Mouse (Mus musculus): ENCODE results near the gene P2ry6. TPM values are rescaled to one million over a fixed set of nuclear protein-coding genes. Genes with fewer than 3 reads are reported as not detected.

Gene P2ry6
- polyA plus RNA-seq, 1 experiment from 2014 or later: 2.7 TPM

DNA sequence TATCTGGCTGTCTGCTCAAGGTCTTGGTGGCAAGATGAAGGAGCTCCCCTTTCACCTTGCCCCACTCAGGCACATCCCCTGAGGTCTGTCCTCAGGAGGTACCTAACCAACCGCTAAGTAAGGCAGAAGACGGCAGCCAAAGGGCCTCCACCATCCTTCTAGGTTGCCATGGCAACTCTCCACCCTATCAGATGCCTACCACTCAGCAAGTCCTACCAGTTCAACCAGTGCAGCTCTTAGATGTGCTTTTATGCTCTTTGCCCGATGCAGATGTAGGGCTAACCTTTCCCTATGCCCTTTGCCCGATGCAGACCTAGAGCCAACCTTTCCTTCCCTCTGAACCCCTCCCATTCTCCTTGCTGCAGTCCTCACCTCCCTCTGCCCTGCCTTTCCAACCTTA lies 30.7 kb upstream of the P2ry6 start:
- ATAC-seq: peak; percentile 70; the same call in 1 of the 2 replicates
- Histone ChIP-seq H3K4me3 (ENCODE audit: low read length) (no peak overlapping the region), H3K9ac (ENCODE audit: low read depth, low read length) (no peak overlapping the region), H3K4me1 (ENCODE audit: control insufficient read depth, insufficient read depth, low read depth, low read length) (no peaks in the 10 kb centered on the region; the same call in 1 of the 2 replicates), H3K4me2 (ENCODE audit: low read length) (no peak overlapping the region), H3K27me3 (replicated peaks; ENCODE audit: control insufficient read depth, insufficient read depth, low read length) (peaks cover 9% of the 10 kb centered on the region), H3K9me3 (ENCODE audit: control insufficient read depth, low read length) (no peaks in the 10 kb centered on the region), H3K27ac (ENCODE audit: low read depth, low read length) (no peak overlapping the region), H3K36me3 (ENCODE audit: control insufficient read depth, insufficient read depth, low read length) (no peaks in the 10 kb centered on the region)
- 53% methylated on average over 4 of the region's 4 CpGs for WGBS

DNA sequence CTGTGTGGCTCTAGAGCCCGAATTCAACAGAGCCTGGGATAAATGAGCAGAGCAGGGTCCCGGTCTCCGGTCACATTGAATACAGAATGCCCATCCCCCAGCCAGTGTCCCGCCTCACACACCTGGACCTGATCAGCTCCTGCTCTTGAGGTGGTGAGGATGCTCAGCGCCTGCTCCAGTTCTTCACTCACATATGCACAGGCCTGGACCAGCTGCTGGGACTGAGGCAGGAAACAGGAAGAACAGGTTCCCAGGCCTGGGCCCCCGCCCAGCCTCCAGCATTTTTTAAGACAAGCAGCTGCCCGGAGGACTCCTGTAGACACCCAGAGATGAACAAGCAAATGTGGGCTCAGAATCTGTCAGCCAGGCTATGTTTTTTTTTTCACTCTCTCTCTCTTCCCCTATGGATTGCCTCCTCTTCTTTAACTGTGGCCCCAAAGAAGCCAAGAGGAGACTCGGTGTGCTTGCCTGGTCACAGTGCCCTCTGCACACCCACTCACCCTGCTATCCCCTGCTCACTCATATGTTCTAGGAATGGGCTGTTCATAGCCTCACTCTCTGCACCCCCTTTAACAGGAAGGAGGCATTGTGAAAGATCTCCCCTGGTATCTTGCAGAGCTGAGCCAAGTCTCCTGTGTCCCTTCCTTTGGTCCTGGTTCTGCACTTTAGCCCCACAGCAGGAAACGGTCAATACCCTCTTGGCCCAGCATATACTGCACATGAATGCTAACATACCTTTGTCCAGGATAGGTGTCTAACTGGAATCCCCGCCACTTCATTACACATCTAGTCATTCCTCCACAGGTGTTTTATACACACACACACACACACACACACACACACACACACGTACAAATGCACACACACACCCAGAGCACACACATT lies 29.2 kb upstream of the P2ry6 start:
- no peaks in the 10 kb centered on the region for H3K9me3 ChIP-seq (ENCODE audit: control insufficient read depth, low read length)
- H3K36me3 ChIP-seq (ENCODE audit: control insufficient read depth, insufficient read depth, low read length): no peaks in the 10 kb centered on the region
- no peak overlapping the region for H3K4me3 ChIP-seq (ENCODE audit: low read length)
- no peak for ATAC-seq
- H3K9ac ChIP-seq (ENCODE audit: low read depth, low read length): no peak overlapping the region
- no peaks in the 10 kb centered on the region; the same call in 1 of the 2 replicates for H3K4me1 ChIP-seq (ENCODE audit: control insufficient read depth, insufficient read depth, low read depth, low read length)
- WGBS: 78% methylated on average over 11 of the region's 11 CpGs
- no peak overlapping the region for H3K4me2 ChIP-seq (ENCODE audit: low read length)
- H3K27me3 ChIP-seq (replicated peaks; ENCODE audit: control insufficient read depth, insufficient read depth, low read length): no peaks in the 10 kb centered on the region; the same call in 1 of the 2 replicates
- no peak overlapping the region for H3K27ac ChIP-seq (ENCODE audit: low read depth, low read length)

DNA sequence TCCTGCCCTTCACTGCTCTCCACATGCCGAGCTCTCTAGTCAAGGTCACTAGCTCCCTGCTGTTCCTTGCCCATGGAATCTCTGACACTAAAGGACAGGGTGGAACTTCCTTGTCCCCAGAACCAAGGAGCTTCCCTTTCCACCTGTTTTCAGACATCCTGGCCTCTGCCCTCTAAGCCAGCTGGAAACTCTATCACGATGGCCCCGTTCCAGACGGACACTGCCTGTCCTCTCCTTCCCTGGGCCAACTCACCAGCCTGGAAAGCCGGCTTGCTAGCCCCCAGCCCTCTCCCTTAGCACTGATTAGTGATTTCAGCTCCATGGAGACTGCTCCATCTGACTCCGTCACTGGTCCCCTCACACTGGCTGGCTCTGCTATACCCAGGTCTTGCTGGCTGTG lies 27.8 kb upstream of the P2ry6 start:
- no peak for ATAC-seq

DNA sequence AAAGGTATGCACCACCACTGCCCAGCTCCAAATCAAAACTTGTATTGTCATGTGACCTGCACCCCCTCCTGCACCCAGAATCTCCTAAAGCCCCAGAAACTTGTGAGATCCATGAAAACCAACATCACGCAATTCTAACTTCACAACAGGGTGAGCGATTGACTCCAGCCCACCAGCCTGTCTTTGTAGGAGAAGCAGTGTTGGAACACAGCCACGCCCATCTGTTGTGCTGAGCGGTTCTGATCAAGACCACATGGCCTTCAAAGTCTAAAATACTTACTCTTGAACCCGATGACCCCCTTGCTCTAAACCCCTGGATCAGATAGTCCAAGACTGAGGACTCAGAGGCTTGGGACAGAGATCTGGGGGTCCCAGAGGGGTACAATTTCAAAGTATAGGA lies 25.2 kb upstream of the P2ry6 start:
- Histone ChIP-seq H3K4me3 (ENCODE audit: low read length) (no peak overlapping the region), H3K4me1 (ENCODE audit: control insufficient read depth, insufficient read depth, low read depth, low read length) (no peaks in the 10 kb centered on the region; the same call in 1 of the 2 replicates), H3K36me3 (ENCODE audit: control insufficient read depth, insufficient read depth, low read length) (no peaks in the 10 kb centered on the region), H3K4me2 (ENCODE audit: low read length) (no peak overlapping the region), H3K27me3 (replicated peaks; ENCODE audit: control insufficient read depth, insufficient read depth, low read length) (no peaks in the 10 kb centered on the region), H3K9me3 (ENCODE audit: control insufficient read depth, low read length) (no peaks in the 10 kb centered on the region), H3K9ac (ENCODE audit: low read depth, low read length) (no peak overlapping the region), H3K27ac (ENCODE audit: low read depth, low read length) (no peak overlapping the region)
- ATAC-seq: no peak
- WGBS: 87% methylated on average over 5 of the region's 5 CpGs

More for the DNA sequence above, 27.8 kb upstream of the P2ry6 start:
- Histone ChIP-seq H3K9me3 (ENCODE audit: control insufficient read depth, low read length) (no peaks in the 10 kb centered on the region), H3K4me2 (ENCODE audit: low read length) (no peak overlapping the region), H3K4me1 (ENCODE audit: control insufficient read depth, insufficient read depth, low read depth, low read length) (no peaks in the 10 kb centered on the region; the same call in 1 of the 2 replicates), H3K4me3 (ENCODE audit: low read length) (no peak overlapping the region), H3K9ac (ENCODE audit: low read depth, low read length) (no peak overlapping the region), H3K27me3 (replicated peaks; ENCODE audit: control insufficient read depth, insufficient read depth, low read length) (no peaks in the 10 kb centered on the region), H3K36me3 (ENCODE audit: control insufficient read depth, insufficient read depth, low read length) (no peaks in the 10 kb centered on the region), H3K27ac (ENCODE audit: low read depth, low read length) (no peak overlapping the region)
- 55% methylated on average over 6 of the region's 6 CpGs for WGBS

DNA sequence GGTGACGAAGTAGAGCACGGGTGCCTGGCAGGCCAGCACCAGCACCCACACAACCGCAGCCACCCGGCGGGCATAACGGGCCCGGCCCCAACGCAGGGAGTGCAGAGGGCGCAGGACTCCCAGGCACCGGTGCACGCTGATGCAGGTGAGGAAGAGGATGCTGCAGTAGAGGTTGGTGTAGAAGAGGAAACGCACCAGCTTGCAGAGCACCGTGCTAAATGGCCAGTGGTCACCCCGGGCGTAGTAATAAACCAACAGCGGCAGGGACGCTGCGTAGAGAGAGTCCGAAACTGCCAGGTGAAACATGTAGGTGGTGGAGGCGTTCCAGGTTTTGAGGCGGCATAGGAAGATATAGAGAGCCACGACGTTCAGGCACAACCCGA lies 24.1 kb upstream of the P2ry6 start:
- Histone ChIP-seq H3K36me3 (ENCODE audit: control insufficient read depth, insufficient read depth, low read length) (no peaks in the 10 kb centered on the region), H3K9me3 (ENCODE audit: control insufficient read depth, low read length) (no peaks in the 10 kb centered on the region), H3K4me1 (ENCODE audit: control insufficient read depth, insufficient read depth, low read depth, low read length) (no peaks in the 10 kb centered on the region; the same call in 1 of the 2 replicates), H3K9ac (ENCODE audit: low read depth, low read length) (no peak overlapping the region), H3K4me2 (ENCODE audit: low read length) (no peak overlapping the region), H3K4me3 (ENCODE audit: low read length) (no peak overlapping the region), H3K27me3 (replicated peaks; ENCODE audit: control insufficient read depth, insufficient read depth, low read length) (no peaks in the 10 kb centered on the region), H3K27ac (ENCODE audit: low read depth, low read length) (no peak overlapping the region)
- WGBS: 92% methylated on average over 24 of the region's 24 CpGs
- ATAC-seq: no peak

DNA sequence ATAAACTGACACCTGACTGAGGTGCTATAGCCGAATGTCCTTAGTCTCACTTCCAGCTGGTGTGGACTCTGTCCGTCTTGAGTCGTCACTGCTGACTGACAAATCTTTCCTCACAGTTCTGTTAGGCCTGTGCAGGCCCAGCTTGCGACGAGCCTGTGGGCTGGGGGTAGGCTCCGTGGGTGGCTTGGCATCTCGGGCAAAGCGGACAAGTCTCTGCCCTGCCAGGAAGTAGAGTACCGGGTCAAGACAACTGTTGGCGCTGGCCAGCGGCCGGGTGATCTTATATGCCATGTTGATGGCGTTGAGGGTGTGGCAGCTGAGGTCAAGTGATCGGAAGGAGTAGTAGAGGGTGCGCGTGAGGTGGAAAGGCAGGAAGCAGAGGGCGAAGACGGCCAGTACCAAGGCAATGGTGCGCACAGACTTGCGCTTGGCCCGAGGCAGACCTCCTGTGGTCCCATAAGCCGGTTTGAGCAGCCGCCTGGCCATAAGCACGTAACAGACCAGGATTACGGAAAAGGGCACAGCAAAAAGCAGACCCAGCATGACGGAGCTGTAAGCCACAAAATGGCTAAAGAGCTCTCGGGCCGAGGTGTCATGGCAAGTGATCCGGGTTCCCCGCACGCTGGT lies 23.6 kb upstream of the P2ry6 start:
- H3K4me3 ChIP-seq (ENCODE audit: low read length): no peak overlapping the region
- H3K36me3 ChIP-seq (ENCODE audit: control insufficient read depth, insufficient read depth, low read length): no peaks in the 10 kb centered on the region
- 86% methylated on average over 31 of the region's 31 CpGs for WGBS
- no peaks in the 10 kb centered on the region; the same call in 1 of the 2 replicates for H3K4me1 ChIP-seq (ENCODE audit: control insufficient read depth, insufficient read depth, low read depth, low read length)
- ATAC-seq: no peak
- no peak overlapping the region for H3K27ac ChIP-seq (ENCODE audit: low read depth, low read length)
- H3K27me3 ChIP-seq (replicated peaks; ENCODE audit: control insufficient read depth, insufficient read depth, low read length): no peaks in the 10 kb centered on the region
- no peaks in the 10 kb centered on the region for H3K9me3 ChIP-seq (ENCODE audit: control insufficient read depth, low read length)
- H3K9ac ChIP-seq (ENCODE audit: low read depth, low read length): no peak overlapping the region
- no peak overlapping the region for H3K4me2 ChIP-seq (ENCODE audit: low read length)

DNA sequence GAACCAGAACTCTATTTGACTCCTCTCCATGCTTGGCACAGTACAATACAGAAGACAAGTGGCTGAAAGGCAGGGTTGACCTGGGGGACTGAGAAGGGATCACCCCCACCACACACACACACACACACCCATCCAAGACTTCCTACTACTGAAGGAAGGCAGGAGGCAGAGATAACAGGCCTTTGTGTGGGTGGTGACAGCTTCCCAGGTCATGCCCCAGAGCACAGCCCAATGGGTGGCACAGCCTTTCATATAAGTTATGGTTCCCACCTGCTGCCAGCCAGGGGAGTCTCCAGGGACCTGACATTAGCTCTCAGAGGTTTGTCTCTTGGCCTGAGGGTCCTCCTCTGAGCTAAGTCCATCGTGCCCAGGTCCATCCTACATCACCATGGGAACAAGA lies 22.8 kb upstream of the P2ry6 start:
- Histone ChIP-seq H3K27ac (ENCODE audit: low read depth, low read length) (no peak overlapping the region), H3K4me3 (ENCODE audit: low read length) (no peak overlapping the region), H3K27me3 (replicated peaks; ENCODE audit: control insufficient read depth, insufficient read depth, low read length) (no peaks in the 10 kb centered on the region), H3K4me1 (ENCODE audit: control insufficient read depth, insufficient read depth, low read depth, low read length) (no peaks in the 10 kb centered on the region; the same call in 1 of the 2 replicates), H3K9ac (ENCODE audit: low read depth, low read length) (no peak overlapping the region), H3K9me3 (ENCODE audit: control insufficient read depth, low read length) (no peaks in the 10 kb centered on the region), H3K36me3 (ENCODE audit: control insufficient read depth, insufficient read depth, low read length) (no peaks in the 10 kb centered on the region), H3K4me2 (ENCODE audit: low read length) (no peak overlapping the region)
- ATAC-seq: no peak
- WGBS: 53% methylated on average over 1 of the region's 1 CpGs

DNA sequence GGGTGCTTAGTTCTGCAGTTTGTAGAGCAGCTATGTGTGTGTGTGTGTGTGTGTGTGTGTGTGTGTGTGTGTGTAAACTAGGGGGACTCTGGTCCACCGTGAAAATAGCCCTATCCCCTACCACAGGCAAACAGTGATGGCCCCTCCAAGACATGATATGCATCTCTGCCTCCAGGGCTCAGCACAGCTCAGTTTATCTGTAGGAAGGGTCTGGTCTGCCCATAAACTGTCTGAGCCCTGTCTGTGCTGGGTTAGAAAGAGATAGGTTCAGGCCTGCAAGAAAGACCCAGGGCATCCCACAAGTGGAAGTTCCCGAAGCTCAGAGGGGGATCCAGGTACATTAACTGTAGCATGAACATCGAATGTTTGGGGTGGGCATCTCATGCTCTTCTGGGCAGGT lies 21.5 kb upstream of the P2ry6 start:
- no peak for ATAC-seq
- Histone ChIP-seq H3K4me3 (ENCODE audit: low read length) (no peak overlapping the region), H3K36me3 (ENCODE audit: control insufficient read depth, insufficient read depth, low read length) (no peaks in the 10 kb centered on the region), H3K9ac (ENCODE audit: low read depth, low read length) (no peak overlapping the region), H3K27me3 (replicated peaks; ENCODE audit: control insufficient read depth, insufficient read depth, low read length) (no peaks in the 10 kb centered on the region), H3K4me1 (ENCODE audit: control insufficient read depth, insufficient read depth, low read depth, low read length) (no peaks in the 10 kb centered on the region), H3K27ac (ENCODE audit: low read depth, low read length) (no peak overlapping the region), H3K4me2 (ENCODE audit: low read length) (no peak overlapping the region), H3K9me3 (ENCODE audit: control insufficient read depth, low read length) (no peaks in the 10 kb centered on the region)
- whole genome bisulfite sequencing: 79% methylated on average over 3 of the region's 3 CpGs

DNA sequence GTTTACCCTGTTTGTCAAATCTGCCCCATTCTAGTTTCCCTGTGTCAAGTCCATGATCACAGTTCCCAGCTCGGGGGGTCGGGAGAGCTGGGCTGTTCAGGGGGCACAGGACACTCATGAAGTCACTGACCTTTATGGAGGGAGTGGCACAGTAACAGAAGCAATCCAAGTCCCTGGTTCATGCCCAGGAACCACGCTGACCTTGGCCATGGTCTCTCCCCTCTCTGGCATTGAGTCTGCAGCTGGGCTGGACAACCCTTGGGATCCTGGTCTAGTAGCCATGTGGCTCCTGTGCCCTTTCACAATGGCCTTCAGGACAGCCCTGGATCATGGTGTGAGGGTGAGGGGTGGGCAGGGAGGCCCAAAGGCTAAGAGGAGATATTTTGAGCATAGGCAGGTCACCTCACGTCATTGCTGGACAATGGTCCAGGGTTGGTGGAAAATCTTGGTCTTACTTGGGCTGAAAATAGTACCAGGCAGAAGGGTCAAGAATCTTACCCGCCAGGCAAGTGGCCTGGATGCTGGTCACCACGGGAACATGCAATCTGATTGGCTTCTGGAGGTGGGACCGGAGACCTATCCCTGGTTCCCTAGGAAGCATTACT lies 20.9 kb upstream of the P2ry6 start:
- no peak for ATAC-seq
- H3K27ac ChIP-seq (ENCODE audit: low read depth, low read length): no peak overlapping the region
- no peaks in the 10 kb centered on the region for H3K9me3 ChIP-seq (ENCODE audit: control insufficient read depth, low read length)
- no peaks in the 10 kb centered on the region for H3K27me3 ChIP-seq (replicated peaks; ENCODE audit: control insufficient read depth, insufficient read depth, low read length)
- no peak overlapping the region for H3K4me2 ChIP-seq (ENCODE audit: low read length)
- H3K9ac ChIP-seq (ENCODE audit: low read depth, low read length): no peak overlapping the region
- H3K4me1 ChIP-seq (ENCODE audit: control insufficient read depth, insufficient read depth, low read depth, low read length): no peaks in the 10 kb centered on the region
- 82% methylated on average over 7 of the region's 7 CpGs for WGBS
- no peaks in the 10 kb centered on the region for H3K36me3 ChIP-seq (ENCODE audit: control insufficient read depth, insufficient read depth, low read length)
- no peak overlapping the region for H3K4me3 ChIP-seq (ENCODE audit: low read length)
